15 mouse cellular contexts compared by ENCODE assay signal in the genomic region with DNA sequence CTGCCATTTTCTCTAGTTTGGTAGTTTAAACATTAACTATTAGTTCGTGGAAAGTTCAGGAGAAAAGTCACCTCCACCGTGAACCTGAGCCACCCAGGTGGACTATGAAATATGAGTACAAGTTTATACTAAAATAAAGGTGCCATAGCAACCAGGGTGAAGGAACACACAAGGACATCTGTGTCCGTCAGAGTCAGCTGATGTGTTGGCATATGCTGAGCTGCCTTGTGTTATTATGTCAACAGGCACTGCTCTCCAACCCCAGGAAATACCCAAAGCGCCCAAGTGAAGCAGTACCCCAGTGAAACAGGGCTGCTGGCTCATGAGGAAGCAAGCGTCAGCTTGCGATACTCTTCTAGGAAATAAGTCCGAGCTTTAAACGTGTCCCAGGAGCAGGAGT.
DNase-seq lines count a peak whose midpoint lies in the region; ATAC-seq and TF ChIP-seq lines count a peak whose summit lies in the region.
"Had no signal": no experiment of that assay in that cellular context is flagged by ENCODE, and none has a peak within 500 bp of the region (broad histone marks: within the 10 kb centered on the region; RNA-seq: fewer than 3 reads in every experiment).

No protein-coding gene starts in this region.

- no peak overlapping the region for H3K4me3 ChIP-seq in testis, adult 2 months (ENCODE audit: control insufficient read depth, low read depth, low read length)
- H3K4me3 ChIP-seq in limb, embryonic 14.5 days (replicated peaks; ENCODE audit: low read length): no peak overlapping the region
- H3K4me3 ChIP-seq: erythroblast, embryonic 14.5 days; heart, embryonic 15.5 days; hindbrain, embryonic 15.5 days; liver, embryonic 12.5 days; neural tube, embryonic 13.5 days had no signal

- peaks cover 3% of the 10 kb centered on the region; the same call in 1 of the 2 replicates for H3K4me1 ChIP-seq in testis, adult 2 months (ENCODE audit: control insufficient read depth, insufficient read depth, low read length)
- H3K4me1 ChIP-seq in limb, embryonic 14.5 days (ENCODE audit: control insufficient read depth, insufficient read depth, low read length): peaks cover 10% of the 10 kb centered on the region
- H3K4me1 ChIP-seq: hindbrain, embryonic 15.5 days had no signal

- no peak overlapping the region for H3K9ac ChIP-seq in limb, embryonic 14.5 days (ENCODE audit: low read depth, low read length, severe bottlenecking)
- H3K9ac ChIP-seq: heart, embryonic 15.5 days; hindbrain, embryonic 15.5 days; liver, embryonic 12.5 days; neural tube, embryonic 13.5 days had no signal

- no peak for DNase-seq in testis, postnatal 10 days (ENCODE audit: low spot score)
- peak; percentile 75 for DNase-seq in kidney, adult 9 months
- no peak for DNase-seq in limb, embryonic 14.5 days (ENCODE audit: low spot score)
- DNase-seq in frontal cortex, postnatal 36 days (ENCODE audit: low spot score in 2 of 2): no peak
- no peak for DNase-seq in MN1 (ENCODE audit: low spot score)
- DNase-seq: cerebellum, adult 18-20 months; gastrocnemius, postnatal 25 days had no signal

- 0 out of 2 replicates have a peak, but pooled peaks have one; percentile 31 for ATAC-seq in limb, embryonic 14.5 days (ENCODE audit: low FRiP score, low read depth)
- no peak for ATAC-seq in erythroid progenitor cell, adult 5-6 weeks (replicated peaks; ENCODE audit: low FRiP score, poor library complexity, severe bottlenecking)
- ATAC-seq: liver, embryonic 12.5 days had no signal

- no peak overlapping the region for H3K4me2 ChIP-seq in limb, embryonic 14.5 days (replicated peaks; ENCODE audit: low read depth, low read length, severe bottlenecking)
- H3K4me2 ChIP-seq: heart, embryonic 15.5 days; hindbrain, embryonic 15.5 days; liver, embryonic 12.5 days; neural tube, embryonic 13.5 days had no signal

- TF ChIP-seq POLR2A in testis, adult 2 months (IDR thresholded peaks at IDR 0.05; ENCODE audit: control insufficient read depth, low read depth, low read length): no peak
- TF ChIP-seq POLR2A in limb, embryonic 14.5 days (IDR thresholded peaks at IDR 0.05; ENCODE audit: borderline replicate concordance, extremely low read depth, insufficient read depth, insufficient read length): no peak

- WGBS in limb, embryonic 14.5 days: 44% methylated on average over 8 of the region's 8 CpGs

- 0 out of 2 replicates have a peak overlapping the region, but pooled peaks have one; percentile 29 for H3K27ac ChIP-seq in testis, adult 2 months (ENCODE audit: control insufficient read depth, insufficient read depth, low read depth, low read length)
- no peak overlapping the region for H3K27ac ChIP-seq in limb, embryonic 14.5 days (replicated peaks; ENCODE audit: low read depth, low read length)
- H3K27ac ChIP-seq: heart, embryonic 15.5 days; hindbrain, embryonic 15.5 days; liver, embryonic 12.5 days; neural tube, embryonic 13.5 days had no signal

- H3K27me3 ChIP-seq in testis, adult 2 months (ENCODE audit: control insufficient read depth, insufficient read depth, low read length): no peaks in the 10 kb centered on the region
- no peaks in the 10 kb centered on the region; the same call in 1 of the 2 replicates for H3K27me3 ChIP-seq in limb, embryonic 14.5 days (ENCODE audit: control insufficient read depth, insufficient read depth, low read length)
- H3K27me3 ChIP-seq: CH12.LX; heart, embryonic 15.5 days; hindbrain, embryonic 15.5 days; neural tube, embryonic 13.5 days had no signal

- no peaks in the 10 kb centered on the region for H3K36me3 ChIP-seq in testis, adult 2 months (ENCODE audit: control insufficient read depth, insufficient read depth, low read length)
- H3K36me3 ChIP-seq in limb, embryonic 14.5 days (ENCODE audit: control insufficient read depth, insufficient read depth, low read length): no peaks in the 10 kb centered on the region
- H3K36me3 ChIP-seq: heart, embryonic 15.5 days; hindbrain, embryonic 15.5 days; liver, embryonic 12.5 days; neural tube, embryonic 13.5 days had no signal

- TF ChIP-seq CTCF in testis, adult 2 months (IDR thresholded peaks at IDR 0.05; ENCODE audit: control insufficient read depth, insufficient read depth, insufficient replicate concordance, low read depth, low read length): no peak

- H3K9me3 ChIP-seq in limb, embryonic 14.5 days (ENCODE audit: control insufficient read depth, low read length): no peaks in the 10 kb centered on the region
- H3K9me3 ChIP-seq: heart, embryonic 15.5 days; hindbrain, embryonic 15.5 days; liver, embryonic 12.5 days; neural tube, embryonic 13.5 days had no signal
